Mouse (Mus musculus) inflammation-experienced regulatory T-cells, adult 6 months (primary cell): ENCODE measurements around the gene Nxpe3. TPM values are rescaled to one million over a fixed set of nuclear protein-coding genes. Genes with fewer than 3 reads are reported as not detected.
"Not testable (repeated sequence)": the region's sequence is repeated elsewhere in the genome, so short reads cannot be mapped to it uniquely, and the experiment has no call there.

Experiments used
- ATAC-seq: one replicate; pipeline ENCODE4 v1.8.0; 2017
- polyA plus RNA-seq, 3 experiments: library from polyadenylated mRNA; unstranded; fragments of 100-300 nt; shearing (Covaris generic); gene quantifications; one replicate each; pipeline ENCODE4 v1.2.1; 2017

The Nxpe3 gene
- polyA plus RNA-seq, 3 experiments from 2014 or later = 13.7 to 36.9 (median 22.6) TPM

DNA sequence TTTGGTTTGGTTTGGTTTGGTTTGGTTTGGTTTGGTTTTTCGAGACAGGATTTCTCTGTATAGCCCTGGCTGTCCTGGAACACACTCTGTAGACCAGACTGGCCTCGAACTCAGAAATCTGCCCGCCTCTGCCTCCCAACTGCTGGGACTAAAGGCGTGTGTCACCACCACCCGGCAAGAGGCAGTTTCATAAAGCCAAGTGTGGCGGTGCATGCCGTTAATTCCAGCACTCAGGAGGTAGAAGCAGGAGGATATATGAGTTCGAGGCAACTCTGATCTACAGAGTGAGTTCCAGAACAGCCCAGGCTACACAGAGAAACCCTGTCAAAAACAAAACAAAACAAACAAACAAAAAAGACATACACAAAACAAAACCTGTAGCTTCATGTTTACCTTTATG lies 57.4 kb downstream of the Nxpe3 start:
- ATAC-seq = not testable (repeated sequence)

DNA sequence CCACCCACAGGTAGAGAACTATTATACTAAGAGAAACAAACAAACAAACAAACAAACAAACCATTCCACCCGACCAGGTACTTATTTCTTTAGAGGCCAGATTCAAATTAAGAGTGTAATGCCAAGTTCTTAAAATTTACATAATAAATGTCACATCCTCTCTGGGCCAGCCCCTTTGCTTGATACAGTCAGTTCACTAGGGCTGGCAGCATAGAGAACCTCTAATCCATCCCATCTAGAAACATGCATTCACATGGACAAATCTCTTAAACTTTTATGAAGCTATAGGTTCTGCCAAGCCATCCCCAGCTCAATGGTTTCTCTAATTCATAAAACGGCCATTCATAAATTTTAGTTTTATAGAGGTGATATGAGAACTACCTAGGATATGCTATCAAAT lies 57.9 kb downstream of the Nxpe3 start:
- ATAC-seq = peak; percentile 51

DNA sequence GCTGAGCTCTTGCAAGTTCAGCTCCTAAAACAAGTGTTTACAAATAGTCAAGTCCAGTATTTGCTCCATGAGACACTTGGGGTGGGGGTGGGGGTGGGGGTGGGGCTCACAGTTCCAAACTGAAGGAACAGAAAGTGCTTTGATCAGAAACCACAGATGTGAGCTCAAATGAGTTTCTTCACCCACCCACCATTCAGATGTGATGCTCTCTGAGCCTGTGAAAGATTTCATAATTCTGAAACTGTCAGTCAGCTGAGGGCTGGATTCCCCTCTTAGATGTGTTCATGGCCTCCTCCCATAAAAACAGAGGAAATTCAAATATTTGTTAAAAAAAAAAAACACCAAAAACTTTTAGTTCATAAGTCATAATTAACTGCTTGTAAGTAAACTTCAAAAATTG lies 59.3 kb downstream of the Nxpe3 start:
- ATAC-seq = no peak

DNA sequence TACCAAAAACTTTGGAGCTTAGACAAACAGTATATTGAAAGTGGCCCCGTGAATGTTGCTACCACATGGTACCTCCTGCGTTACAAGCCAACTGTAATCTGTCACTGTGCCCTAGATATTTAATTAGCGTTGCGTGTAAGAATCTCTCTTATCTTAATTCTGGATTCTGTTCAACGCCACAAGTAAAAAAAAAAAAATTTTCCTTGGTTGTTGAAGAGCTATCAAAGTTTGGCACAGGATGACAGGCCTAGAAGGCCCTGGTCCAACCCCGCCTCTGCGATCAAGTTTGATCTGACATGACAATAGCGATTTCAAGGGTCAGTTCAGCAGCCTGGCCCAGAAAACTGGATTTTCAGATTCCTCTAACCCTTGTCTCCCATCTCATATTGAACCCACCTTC lies 62.5 kb downstream of the Nxpe3 start:
- ATAC-seq = no peak

DNA sequence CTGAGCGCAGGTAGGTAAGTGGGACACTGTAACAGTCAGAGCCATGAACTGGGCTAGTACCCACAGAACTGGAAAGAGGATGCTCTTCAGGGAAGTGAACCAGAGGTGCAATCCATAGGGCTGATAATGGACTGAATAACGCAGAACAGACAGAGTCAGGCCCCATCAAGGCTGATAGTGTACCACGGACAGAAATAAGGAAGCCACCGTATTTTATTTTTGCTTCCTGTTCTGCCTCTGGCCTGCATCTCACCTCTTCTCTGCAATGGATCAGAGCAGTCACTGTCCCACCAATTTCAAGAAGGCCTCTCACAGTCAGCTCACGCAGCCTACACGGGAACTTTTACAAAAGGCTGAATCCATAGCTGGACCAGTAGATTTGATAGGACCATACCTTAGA lies 63.0 kb downstream of the Nxpe3 start:
- ATAC-seq = no peak

DNA sequence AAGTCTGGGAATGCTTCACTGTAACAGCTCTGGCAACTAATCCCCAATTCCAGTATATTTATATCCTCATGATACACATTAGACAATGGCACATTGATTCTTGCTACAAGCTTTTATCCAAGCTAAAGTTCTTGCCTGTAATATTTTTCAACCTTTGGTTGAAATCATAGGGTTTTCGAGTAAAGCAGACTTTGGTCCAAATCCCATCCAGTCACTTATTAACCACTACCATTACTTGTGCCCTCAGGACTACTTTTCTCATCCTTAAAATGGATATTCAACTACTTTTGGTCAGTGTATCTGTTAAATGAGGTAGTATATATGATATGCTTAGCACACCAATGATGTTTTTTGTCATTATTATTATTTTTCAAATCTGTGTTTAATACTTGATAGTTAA lies 63.6 kb downstream of the Nxpe3 start:
- ATAC-seq = no peak

DNA sequence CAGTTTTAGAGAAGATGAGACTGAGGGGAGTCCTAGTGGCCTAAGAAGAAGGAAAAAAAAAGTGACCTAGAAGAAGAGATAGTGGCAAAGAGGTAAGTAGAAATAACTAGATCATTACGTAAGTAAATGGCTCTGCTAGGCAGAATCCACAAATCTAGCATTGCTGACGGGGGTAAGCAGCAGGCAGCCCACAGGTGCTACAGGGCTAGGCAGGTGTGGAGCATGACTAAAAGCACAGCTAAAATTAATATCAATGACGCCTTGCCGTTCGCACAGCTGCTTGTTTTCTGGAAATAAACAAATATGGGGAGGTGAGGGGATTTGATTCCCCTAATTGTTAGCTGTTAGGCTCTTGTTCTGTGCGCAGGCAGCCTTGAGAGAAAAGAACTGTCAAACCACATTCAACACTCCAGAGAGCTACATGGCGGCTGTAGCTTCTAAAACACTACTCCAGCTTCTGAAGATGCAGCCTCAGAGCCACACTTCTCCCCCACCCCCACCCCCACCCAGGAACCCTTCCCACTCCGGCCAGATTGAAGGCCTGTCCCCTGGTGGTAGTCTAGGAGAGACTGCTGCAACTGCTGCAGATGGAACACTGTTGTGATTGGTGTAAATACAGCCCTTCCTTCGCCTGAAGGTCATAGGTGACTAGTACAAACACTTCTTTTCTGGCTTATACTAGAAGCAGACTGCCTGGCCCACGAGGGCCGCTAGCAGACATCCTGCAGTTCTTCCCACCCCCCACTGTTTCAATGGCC lies 71.5 kb downstream of the Nxpe3 start:
- no peak for ATAC-seq

DNA sequence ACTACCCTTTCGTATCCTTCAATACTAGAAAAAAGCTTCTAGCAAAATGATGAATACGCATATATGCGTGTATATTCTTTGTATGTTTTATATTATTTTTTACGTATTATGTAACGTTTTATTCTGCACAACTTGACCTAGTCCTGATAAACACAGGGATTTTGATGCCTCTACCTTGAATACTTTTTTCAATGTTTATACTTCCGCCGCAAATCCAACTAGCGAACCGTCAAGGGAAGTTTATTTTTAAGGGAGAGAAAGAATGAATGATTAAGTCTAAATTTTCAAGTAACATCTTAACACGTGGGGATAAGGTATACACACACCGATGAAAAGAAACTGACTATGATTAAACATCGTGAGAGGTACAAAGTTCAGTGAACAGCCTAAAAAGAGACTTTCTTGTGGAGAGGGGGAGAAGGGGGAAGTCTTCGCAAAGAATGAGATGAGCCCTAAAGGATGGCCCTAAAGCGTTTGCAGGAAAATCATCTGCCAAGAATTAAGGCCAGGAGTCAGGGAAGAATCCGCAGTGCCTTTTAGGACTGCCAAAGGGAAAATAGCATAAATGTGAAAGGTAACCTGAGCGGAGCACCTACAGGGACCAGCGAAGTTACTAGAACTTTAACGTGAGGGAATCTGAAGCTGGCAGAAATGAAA lies 72.2 kb downstream of the Nxpe3 start:
- ATAC-seq = no peak

DNA sequence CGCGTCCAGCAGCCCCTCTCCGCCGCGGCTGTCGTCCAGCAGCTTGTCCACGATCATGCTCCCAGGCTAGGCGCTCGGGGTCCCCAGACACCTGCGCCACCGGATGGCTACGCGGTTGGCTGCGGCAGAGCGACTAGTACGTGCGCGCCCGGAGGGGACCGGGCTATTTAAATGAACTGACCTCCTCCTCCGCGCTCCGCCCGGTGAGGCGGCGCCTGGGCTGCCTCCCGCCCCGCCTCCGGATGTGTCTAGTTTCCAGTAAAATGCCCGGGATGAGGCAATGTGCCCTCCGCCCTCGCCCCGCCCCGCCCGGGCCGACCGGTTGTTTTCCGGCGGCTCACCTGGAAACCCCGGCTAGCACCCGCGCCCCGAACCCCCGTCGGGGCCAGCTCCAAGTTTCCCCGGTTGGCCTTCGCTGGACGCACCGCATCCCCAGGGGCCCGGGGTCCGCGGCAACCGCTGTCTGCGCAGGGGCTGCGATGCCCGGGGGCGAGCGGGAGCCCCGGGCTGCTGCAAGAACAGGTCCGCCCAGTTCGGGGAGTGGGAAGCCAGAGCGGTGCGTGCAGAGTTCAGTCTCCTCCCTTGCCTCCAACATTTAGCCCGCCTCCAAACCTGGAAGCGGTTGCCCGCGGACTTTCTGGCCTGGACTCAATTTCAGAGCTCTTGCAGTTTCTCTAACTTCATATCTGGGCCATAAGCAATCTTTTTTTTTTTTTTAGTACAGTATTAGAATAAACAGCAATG lies 72.9 kb downstream of the Nxpe3 start:
- ATAC-seq = peak; percentile 66

DNA sequence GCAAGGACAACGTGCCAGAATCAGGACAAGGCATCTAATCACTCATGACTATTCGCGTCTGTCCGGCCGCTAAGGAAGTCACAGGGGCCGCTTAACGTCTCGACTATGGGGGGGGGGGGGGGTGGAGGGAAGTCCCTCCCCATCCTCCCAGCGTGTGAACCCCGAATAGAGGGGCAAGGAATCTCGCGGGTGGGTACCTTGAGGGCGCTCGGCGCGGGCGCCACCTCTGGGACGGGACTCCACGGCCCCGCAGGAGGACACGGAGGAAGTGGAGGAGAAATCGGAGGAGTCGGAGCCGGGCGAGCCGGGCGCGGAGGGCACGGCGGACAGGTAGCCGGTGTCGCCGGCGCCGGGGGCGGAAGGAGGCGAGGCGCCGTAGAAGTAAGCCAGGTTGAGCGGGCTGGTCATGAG lies 73.5 kb downstream of the Nxpe3 start:
- peak; percentile 4 for ATAC-seq

DNA sequence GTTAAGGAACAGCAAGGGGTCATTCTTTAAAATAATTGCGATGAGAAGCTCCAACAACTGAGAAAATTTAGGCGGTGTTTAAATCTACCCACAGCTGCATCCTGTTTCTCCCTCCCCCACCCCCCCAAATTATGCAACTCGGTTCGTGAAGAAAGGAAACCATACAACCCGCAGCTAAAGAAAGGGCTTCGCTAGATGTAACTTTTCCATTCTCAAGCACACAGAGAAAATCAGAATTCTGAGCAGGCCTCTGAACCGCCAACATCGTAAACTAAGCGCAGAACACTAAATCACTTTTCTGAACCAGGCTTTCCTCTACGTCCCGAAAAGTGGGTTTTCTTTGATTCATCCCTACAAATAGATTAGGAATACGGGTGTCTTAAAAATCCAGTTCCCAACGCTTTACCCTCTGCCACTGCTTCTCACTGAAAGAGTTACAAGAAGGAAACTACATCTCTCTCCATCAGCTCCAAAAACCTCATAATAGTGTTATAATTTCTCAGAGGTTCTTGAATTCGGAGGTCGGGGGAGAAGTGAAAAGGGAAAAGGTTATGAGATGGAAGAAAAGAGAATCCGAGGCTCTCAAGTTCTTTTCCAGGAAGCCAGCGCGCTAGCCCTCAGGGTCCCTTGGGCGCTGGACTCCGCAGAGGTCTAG lies 74.0 kb downstream of the Nxpe3 start:
- ATAC-seq = peak; percentile 37

DNA sequence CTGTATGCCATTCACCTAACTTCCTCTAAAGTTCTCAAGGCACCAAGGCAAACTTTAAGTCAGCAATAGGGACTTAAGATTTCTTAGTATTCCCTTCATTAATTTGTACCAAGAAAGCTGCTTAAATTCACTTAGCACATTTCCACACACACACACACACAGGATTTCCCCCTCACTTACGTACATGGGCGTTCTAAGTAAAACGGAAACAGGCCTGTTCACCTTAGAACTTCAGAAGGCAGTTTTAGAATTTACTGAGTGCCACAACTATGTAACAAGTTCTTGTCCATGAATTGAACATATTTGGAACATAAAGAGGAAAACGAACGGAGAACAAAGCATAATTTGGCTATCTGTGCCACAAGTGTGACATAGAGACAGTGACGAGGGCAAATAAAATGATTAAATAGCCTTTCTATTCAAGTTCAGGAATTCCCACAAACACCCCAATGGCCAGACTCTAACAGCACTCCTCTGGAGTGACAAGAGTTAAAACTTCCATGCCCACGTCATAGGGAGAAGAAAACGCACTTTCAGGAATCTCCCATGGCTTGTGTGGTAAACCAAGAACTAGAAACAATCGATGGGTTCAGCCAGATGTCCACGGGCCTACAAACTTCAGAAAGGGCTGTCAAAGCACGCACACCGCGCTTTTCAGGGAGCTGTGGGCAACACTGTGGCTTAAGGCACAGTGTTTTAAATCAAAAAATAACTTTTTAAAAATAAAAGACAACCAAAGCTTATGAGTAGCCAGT lies 74.7 kb downstream of the Nxpe3 start:
- ATAC-seq = peak; percentile 49

DNA sequence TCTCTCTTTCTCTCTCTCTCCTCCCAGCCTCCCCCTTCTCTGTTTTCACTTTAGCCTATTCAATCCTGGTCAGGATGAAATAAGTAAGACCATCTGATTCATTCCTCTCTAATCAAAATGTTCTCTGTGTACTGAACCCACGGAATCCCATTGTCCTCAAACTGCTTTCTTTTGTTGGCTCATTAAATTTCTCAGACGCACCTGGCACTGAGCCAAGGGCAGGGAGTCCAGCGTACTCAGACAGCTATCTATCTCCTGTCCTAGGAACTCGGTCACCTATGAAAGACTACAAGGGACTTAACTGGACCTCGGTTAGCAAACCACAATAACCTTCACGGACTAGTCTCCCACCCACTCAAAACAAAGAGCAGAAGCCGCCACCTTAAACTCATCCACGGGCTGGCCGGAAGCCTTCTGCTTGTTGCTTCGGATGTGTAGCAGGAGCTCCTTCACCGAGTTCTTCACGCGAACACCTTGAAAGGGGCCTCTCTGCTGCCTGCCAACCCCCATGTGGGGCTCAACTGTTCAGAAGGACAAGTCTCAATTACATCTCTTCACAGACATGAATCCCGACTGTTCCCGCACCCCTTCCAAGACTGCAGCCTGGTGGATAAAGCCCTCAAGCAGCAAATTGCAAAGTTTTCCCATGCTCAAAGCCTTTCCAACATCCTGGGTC lies 75.8 kb downstream of the Nxpe3 start:
- ATAC-seq = peak; percentile 11

DNA sequence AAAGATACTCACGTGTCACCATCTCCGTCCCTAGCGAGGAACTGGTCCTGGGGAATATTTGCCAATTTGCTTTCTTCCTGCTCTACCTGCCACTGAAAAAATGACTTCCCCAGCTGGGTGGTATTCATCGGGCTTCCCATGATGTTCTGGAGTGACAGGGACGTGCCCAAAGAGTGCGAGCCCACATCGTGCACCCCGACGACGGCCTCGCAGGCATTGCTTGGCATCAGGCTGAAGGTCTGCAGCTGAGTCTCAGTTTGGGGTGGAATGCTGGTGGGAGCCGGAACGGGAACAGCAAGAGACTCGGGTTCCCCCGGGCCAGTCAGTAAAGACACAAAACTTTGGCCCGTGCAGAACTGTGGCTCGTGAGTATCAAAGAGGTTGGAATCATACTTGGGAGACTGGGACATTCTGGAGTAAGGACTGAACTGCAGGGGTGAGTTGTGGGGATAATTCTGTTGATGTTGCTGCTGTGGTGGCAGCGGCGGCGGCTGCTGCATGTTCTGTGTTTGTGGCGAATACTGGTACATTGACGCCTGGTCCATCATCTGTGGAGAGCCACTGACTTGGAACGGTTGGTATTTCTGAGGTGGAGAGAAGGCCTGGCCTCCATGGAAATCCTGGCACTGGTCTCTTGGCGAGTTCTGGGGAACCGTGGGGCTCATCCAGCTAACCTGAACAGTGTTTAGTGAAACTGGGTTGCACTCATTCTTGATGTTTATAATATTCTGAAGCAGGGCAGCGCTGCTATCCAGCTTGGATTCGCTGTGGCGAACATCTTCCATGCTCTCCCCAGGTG lies 77.2 kb downstream of the Nxpe3 start:
- ATAC-seq = no peak

DNA sequence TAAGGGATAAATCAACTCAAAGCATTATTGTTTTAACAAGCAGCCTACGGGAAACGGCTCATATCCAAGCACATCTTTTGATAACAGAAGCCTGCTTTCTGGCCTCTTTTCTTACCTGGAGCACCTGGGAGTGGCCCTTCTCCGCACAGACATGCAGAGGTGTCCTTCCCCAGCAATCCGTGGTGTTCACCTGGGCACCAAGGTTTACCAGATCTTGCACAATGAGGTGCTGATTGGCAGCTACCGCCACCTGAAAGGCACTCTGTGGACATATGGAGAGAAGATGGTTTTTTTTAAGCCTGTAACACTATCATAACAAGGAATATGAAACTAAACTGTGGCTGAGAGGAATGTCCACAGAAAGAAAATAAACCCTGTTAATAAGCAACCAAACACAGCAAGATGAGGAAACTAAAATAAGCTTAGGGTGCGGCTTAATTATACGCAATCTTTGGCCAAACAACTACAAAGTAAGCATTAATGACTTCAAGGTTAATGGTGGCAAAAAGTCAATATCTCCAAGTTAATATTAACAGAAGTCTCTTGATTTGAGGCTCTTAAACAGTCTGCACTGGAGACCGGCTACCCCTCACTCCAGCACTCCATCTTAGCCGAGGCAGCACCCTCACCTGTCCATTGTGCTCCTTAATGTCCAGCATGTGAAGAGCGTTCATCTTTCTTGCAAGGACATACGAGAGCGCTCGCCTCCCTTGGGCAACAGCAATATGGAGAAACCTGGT lies 78.7 kb downstream of the Nxpe3 start:
- ATAC-seq = no peak

DNA sequence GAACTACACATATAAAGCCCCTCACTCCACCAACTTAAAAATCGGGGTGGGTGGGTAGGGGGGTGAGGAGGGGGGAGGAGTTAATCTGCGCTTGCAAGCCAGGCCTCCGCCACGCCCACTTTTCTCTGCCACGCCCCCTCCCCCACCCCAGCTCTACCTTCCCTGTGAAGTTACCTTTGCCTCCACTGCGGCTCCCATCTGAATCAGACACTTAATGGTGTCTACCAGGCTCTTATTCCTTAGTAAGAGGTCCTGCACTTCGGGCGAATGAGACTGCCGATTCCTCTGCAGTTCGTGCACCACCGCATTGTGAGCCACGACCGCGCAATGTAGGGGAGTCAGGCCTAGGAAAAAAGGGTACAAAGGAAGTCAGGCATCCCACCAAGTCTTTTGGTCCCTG lies 79.6 kb downstream of the Nxpe3 start:
- ATAC-seq = no peak

DNA sequence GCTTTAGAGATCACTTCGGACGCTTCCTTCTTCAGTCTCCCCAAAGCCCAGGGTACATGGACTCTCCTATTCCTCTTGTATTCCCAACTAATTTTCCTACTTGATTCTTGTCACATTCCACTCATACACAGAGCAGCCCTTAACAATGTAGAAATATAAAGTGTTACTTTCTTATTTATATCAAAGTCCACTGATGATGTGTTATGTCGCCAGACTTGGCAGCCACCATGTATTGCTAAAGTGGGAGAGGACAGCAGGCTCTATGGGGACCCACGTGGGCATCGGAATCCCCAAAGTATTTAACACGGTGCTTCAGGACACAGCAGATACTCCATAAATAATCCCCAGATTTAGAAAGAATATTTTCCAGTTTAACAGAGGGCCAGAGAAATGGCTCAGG lies 80.4 kb downstream of the Nxpe3 start:
- no peak for ATAC-seq

DNA sequence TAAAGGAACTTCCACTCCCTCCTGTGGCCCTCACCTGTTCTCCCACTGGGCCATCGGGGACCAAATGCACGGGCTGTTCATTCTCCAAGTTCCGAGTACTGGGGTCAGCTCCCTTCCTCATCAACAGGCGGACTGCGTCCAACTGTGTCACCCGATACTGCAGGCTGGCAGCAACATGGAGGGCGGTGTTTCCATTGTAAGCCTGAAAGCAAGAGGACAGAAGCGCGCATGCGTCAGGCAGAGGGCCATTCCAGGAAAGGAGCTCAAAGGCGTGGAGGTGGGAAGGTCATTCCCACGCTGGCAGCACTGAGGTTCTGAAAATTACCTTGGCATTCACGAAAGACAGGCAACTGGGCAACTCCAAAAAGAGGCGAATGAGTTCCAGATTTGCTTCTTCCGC lies 81.2 kb downstream of the Nxpe3 start:
- ATAC-seq = no peak

DNA sequence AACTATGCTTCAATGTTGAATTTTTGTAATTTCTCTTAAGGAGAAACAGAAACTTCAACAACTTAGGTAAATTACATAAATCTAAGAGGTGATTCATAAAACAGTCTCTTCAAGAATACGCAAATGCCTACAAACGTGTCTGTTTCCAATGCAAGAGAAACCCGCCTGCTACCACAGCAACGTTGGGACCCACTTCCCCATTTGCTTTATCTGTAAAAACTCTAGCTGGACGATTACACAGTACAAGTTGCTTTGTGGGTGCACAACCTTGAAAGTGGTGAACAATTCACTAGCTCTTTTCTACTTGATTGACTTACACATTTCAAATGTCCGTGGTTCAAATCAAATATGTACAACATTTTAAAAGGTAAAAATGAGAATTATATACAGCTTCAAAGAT lies 83.3 kb downstream of the Nxpe3 start:
- ATAC-seq = no peak
